Mouse (Mus musculus): ENCODE data around the gene Cdhr4.

GRCm38 (mm10) chr9:107950460-107951355 is 41.6 kb upstream of the Cdhr4 start:
- TF ChIP-seq CTCF (IDR thresholded peaks at IDR 0.05; ENCODE audit: low read depth) (no peak), EP300 (IDR thresholded peaks at IDR 0.05; ENCODE audit: low read depth) (no peak)

All from heart, postnatal 0 days (tissue).